Mouse (Mus musculus) inflammation-experienced regulatory T-cells, adult 6 months (primary cell): ENCODE data around the gene Cpne7. TPM values are rescaled to one million over a fixed set of nuclear protein-coding genes. Genes with fewer than 3 reads are reported as not detected.

Source experiments
- polyA plus RNA-seq, 3 experiments: library from polyadenylated mRNA; unstranded; fragments of 100-300 nt; shearing (Covaris generic); gene quantifications; one replicate each; pipeline ENCODE4 v1.2.1; 2017

Cpne7 gene
- polyA plus RNA-seq, 3 experiments from 2014 or later: 1.2 to 13.6 (median 6.6) TPM

Other genes starting within 250 kb of the Cpne7 start
- gene Ankrd11, start 75.1 kb upstream of the Cpne7 start, polyA plus RNA-seq: 100 to 1,000 TPM in 1 of 3 experiments, 10 to 100 TPM in 2; 54.0 to 105 (median 84.1) TPM
- gene Spg7, start 54.4 kb upstream of the Cpne7 start, polyA plus RNA-seq: 10 to 100 TPM; 16.5 to 35.2 (median 19.0) TPM
- gene Rpl13, start 15.0 kb upstream of the Cpne7 start, polyA plus RNA-seq: 1,000 to 10,000 TPM; 1,514 to 2,679 (median 2,672) TPM
- under 1 TPM in 1 of 3 experiments, not detected in 2; 0.20 TPM for gene Sult5a1, start 40.9 kb downstream of the Cpne7 start, polyA plus RNA-seq
- not detected for gene Dpep1, start 68.9 kb downstream of the Cpne7 start, polyA plus RNA-seq
- 100 to 1,000 TPM; 110 to 199 (median 154) TPM for gene Chmp1a, start 95.4 kb downstream of the Cpne7 start, polyA plus RNA-seq
- not detected for gene Spata33, start 95.5 kb downstream of the Cpne7 start, polyA plus RNA-seq
- gene Cdk10, start 107.5 kb downstream of the Cpne7 start, polyA plus RNA-seq: 10 to 100 TPM; 16.4 to 29.7 (median 24.3) TPM
- gene Spata2l, start 118.9 kb downstream of the Cpne7 start, polyA plus RNA-seq: 1 to 10 TPM; 6.3 to 7.7 (median 6.5) TPM
- gene Zfp276, start 136.8 kb downstream of the Cpne7 start, polyA plus RNA-seq: 1 to 10 TPM; 4.2 to 5.1 (median 5.1) TPM
- gene Vps9d1, start 137.0 kb downstream of the Cpne7 start, polyA plus RNA-seq: 10 to 100 TPM in 1 of 3 experiments, 1 to 10 TPM in 2; 7.3 to 12.9 (median 7.4) TPM
- gene Fanca, start 201.2 kb downstream of the Cpne7 start, polyA plus RNA-seq: 1 to 10 TPM; 5.1 to 9.2 (median 5.2) TPM
- gene Spire2, start 215.3 kb downstream of the Cpne7 start, polyA plus RNA-seq: not detected